ENCODE assay signal across 9 mouse cellular contexts in genomic region chr11:80474175-80474691, GRCm38 (mm10). TPM values are rescaled to one million over a fixed set of nuclear protein-coding genes. Genes with fewer than 3 reads are reported as not detected.
DNase-seq lines count a peak whose midpoint lies in the region; ATAC-seq and TF ChIP-seq lines count a peak whose summit lies in the region.
"Had no signal": no experiment of that assay in that cellular context is flagged by ENCODE, and none has a peak within 500 bp of the region (broad histone marks: within the 10 kb centered on the region; RNA-seq: fewer than 3 reads in every experiment).

No protein-coding gene starts in this region.

- peaks cover 54% of the 10 kb centered on the region for H3K36me3 ChIP-seq in kidney, embryonic 15.5 days

- H3K9ac ChIP-seq in kidney, embryonic 15.5 days, result no peak overlapping the region
- H3K9ac ChIP-seq: midbrain, embryonic 12.5 days had no signal

- peak; percentile 71 for TF ChIP-seq CTCF in layer of hippocampus, adult 2 months (conservative IDR thresholded peaks at IDR 0.05)

- no peak for ATAC-seq in kidney, embryonic 15.5 days (replicated peaks; ENCODE audit: low FRiP score)

- no peak overlapping the region for H3K4me3 ChIP-seq in kidney, embryonic 15.5 days (replicated peaks)
- H3K4me3 ChIP-seq in layer of hippocampus, adult 2 months, result no peak overlapping the region
- H3K4me3 ChIP-seq: midbrain, embryonic 12.5 days had no signal

- H3K4me1 ChIP-seq in kidney, embryonic 15.5 days, result peaks cover 28% of the 10 kb centered on the region

- peaks cover 7% of the 10 kb centered on the region; the same call in 1 of the 2 replicates for H3K27me3 ChIP-seq in kidney, embryonic 15.5 days

- WGBS in kidney, embryonic 15.5 days, result 72% methylated on average over 2 of the region's 2 CpGs

- no peak overlapping the region for H3K27ac ChIP-seq in kidney, embryonic 15.5 days
- H3K27ac ChIP-seq in layer of hippocampus, adult 2 months, result peak overlapping the region; percentile 90

- H3K4me2 ChIP-seq in kidney, embryonic 15.5 days, result no peak overlapping the region
- H3K4me2 ChIP-seq: midbrain, embryonic 12.5 days had no signal

- H3K9me3 ChIP-seq in kidney, embryonic 15.5 days (replicated peaks), result no peaks in the 10 kb centered on the region
- H3K9me3 ChIP-seq: midbrain, embryonic 12.5 days had no signal

- intact Hi-C loops in gastrocnemius, postnatal 14 days (cut with DNase I; ENCODE audit: low total_unique reads), result no loop called here

- DNase-seq in kidney, adult 11 months, result peak; percentile 19
- DNase-seq in 3T3-L1 (ENCODE audit: low read depth, low spot score) (peak; percentile 44), MEL-GATA-1-ER (ENCODE audit: extremely low read depth, low read depth) (peak; percentile 39)
- DNase-seq in layer of hippocampus, adult 2 months (ENCODE audit: low spot score in 2 of 2), result no peak
- no peak for DNase-seq in embryo, embryonic 10 days (ENCODE audit: low spot score)
- DNase-seq in heart, adult 18-20 months, result no peak
- no peak for DNase-seq in gastrocnemius, postnatal 14 days

RNA-seq across cellular contexts. Expression of gene Cdk5r1, which starts 2.6 kb away (rescaled TPM):
- polyA plus RNA-seq in kidney, embryonic 15.5 days (2015; fragmentation: Nextera tagmentation; extraction: Ambion mirVana), result 1.1 and 1.3 TPM in 2 replicates
- 100 to 1,000 TPM; 218 to 227 TPM for total RNA-seq in layer of hippocampus, adult 2 months (2021)
- under 1 TPM; 0.45 to 0.59 TPM for total RNA-seq in heart, adult 18-20 months (2021)
- 1 to 10 TPM; 1.5 to 3.0 TPM for total RNA-seq in gastrocnemius, postnatal 14 days (2021)

RNA-seq across cellular contexts. Expression of gene Psmd11, which starts 45.8 kb away (rescaled TPM):
- polyA plus RNA-seq in kidney, embryonic 15.5 days (2015; fragmentation: Nextera tagmentation; extraction: Ambion mirVana), result 306 and 318 TPM in 2 replicates
- 100 to 1,000 TPM in 1 of 2 experiments, 10 to 100 TPM in 1; 93.8 to 101 TPM for total RNA-seq in layer of hippocampus, adult 2 months (2021)
- 100 to 1,000 TPM; 112 to 113 TPM for total RNA-seq in heart, adult 18-20 months (2021)
- total RNA-seq in gastrocnemius, postnatal 14 days (2021), result 100 to 1,000 TPM; 121 to 128 TPM

Comparison
In these comparisons a context has a peak if more than half of its experiments do, and no peak if none do; other contexts are left out.
1. DNase-seq: peak in kidney, adult 11 months (single experiment), 3T3-L1 (single experiment) and MEL-GATA-1-ER (single experiment); none in layer of hippocampus, adult 2 months (0 of 2), embryo, embryonic 10 days (single experiment), heart, adult 18-20 months (0 of 2) and gastrocnemius, postnatal 14 days (single experiment).
2. RNA of gene Cdk5r1, which starts 2.6 kb away (total RNA-seq): 218 to 227 TPM in layer of hippocampus, adult 2 months; 1.5 to 3.0 TPM in gastrocnemius, postnatal 14 days and 0.45 to 0.59 TPM in heart, adult 18-20 months; every median in the first group is over 10 times any median in the second.